Mouse (Mus musculus): ENCODE data around the gene Fam117a.

GRCm38 (mm10) chr11:95336568-95337128, at the start of gene Fam117a:
- TF ChIP-seq CTCF (IDR thresholded peaks at IDR 0.05; ENCODE audit: insufficient read depth, low read length) (no peak), POLR2A (IDR thresholded peaks at IDR 0.05; ENCODE audit: borderline replicate concordance, extremely low read depth, low read depth, low read length) (peak; percentile 49; the same call in 1 of the 2 replicates)
